Mouse (Mus musculus) small intestine, adult 2 months (tissue): ENCODE data around the gene Rpl35.

Source experiments
- CTCF ChIP-seq: fragments of 200-500 bp; IDR thresholded peaks from 2 replicates; pipeline ENCODE4 v1.5.1; 2012; ENCODE audit warnings: low read depth, mild to moderate bottlenecking, control low read depth, inconsistent platforms, low read length, moderate library complexity, mixed read lengths; ENCODE audit not compliant: insufficient replicate concordance, insufficient read length; ENCODE audit errors: extremely low read depth
- POLR2A ChIP-seq: fragments of 200-500 bp; IDR thresholded peaks from 2 replicates; pipeline ENCODE4 v1.6.1; 2012; ENCODE audit warnings: low read depth, mild to moderate bottlenecking, control low read depth, inconsistent platforms, low read length, moderate library complexity

- TF ChIP-seq CTCF = no peak
- TF ChIP-seq POLR2A = no peak
Observed at GRCm38 (mm10) chr2:38973223-38973622, 32.2 kb downstream of the Rpl35 start.
